Mouse (Mus musculus) adrenal gland, postnatal 10 days (tissue): Measurements from ENCODE around the gene Krt12. TPM values are rescaled to one million over a fixed set of nuclear protein-coding genes. Genes with fewer than 3 reads are reported as not detected.

Experiments used
- DNase-seq: peaks from one replicate; pipeline ENCODE4 v3.0.0; 2021; ENCODE audit warnings: mixed read lengths
- total RNA-seq, 2 experiments: library from RNA; stranded (reverse); gene quantifications; 2 replicates each; pipeline ENCODE4 v1.2.3; 2021

Krt12 gene
- total RNA-seq, 2 experiments from 2014 or later: not detected

GRCm38 (mm10) chr11:99396661-99397060 lies 25.4 kb downstream of the Krt12 start:
- no peak for DNase-seq

DNA sequence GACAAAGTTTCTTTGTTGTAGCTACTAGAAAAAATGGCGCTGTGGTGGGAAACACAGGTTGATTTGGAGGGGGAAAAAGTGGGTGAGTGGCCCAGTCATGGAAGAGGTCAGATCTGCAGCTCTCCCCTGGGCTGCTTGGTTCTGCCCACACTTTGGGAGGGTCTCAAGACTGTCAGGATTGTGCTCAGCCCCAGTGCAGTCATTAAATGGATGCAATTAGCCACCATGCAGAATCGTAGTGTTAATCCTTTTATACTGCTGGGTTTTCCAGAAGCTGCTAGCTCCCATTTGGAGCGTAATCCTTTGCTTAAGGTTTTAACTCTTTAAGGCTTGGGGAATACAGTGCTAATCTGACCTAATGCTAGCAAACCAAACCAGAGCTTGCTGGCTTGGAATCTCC lies 26.0 kb downstream of the Krt12 start:
- no peak for DNase-seq

GRCm38 (mm10) chr11:99392492-99392891 lies 29.6 kb downstream of the Krt12 start:
- no peak for DNase-seq

- DNase-seq: no peak
Measured at GRCm38 (mm10) chr11:99391375-99391774, 30.7 kb downstream of the Krt12 start.

DNA sequence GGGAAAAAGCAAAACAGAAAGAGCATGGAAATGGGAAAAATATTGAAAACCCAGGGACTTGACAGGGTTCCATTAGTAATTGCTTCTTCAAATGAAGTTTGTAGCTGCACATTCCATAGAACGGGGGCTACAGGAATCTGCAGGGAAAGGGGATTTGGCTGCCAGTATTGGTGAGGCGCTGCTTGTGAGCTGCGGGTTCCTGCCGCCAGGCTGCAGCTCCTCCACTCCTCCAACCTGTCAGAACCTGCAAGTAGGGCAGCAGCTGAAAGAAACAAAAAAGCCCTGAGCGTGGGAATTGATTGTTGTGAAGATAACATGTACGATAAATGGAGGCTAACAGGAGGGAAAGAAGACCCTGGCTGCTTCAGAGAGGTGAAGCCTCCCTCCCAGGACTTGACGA lies 31.2 kb downstream of the Krt12 start:
- no peak for DNase-seq

DNA sequence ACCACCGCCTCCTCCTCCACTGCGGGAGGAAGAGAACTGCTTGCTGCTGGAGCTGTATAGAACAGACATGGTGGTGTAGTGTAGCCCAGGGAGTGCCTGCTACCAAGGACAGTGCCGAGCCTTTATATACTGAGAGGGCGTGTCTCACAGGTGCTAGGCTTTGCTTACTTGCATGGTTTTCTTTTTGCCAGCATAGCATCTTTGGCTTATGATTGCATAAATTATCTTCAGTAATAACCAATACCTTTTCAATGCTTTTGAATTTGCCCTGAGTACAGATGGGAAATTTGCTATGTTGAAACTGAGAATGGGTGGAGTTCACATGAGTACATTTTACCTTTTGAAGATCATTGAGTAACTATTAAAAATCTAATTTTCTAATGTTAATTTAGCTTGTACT lies 32.8 kb downstream of the Krt12 start, which contains the start of gene Krt10:
Krt10 (minus strand) TSS at position 101 of the 400 bp plus-strand sequence.
- no peak for DNase-seq

DNA sequence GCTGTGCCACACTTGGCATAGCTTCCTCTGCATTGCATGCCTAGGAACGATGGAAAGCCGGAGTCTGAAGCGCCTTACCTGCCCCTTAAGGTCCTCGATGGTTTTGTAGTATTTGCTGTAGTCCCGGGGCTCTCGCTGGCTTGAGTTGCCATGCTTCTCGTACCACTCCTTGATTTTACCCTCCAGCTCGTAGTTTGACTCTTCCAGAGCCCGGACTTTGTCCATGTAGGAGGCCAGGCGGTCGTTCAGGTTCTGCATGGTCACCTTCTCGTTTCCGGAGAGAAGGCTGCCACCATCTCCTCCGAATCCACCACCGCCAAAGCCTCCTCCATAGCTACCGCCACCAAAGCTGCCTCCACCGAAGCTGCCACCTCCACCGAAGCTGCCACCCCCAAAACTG lies 33.4 kb downstream of the Krt12 start:
- DNase-seq: no peak

GRCm38 (mm10) chr11:99385813-99386721 lies 36.0 kb downstream of the Krt12 start:
- DNase-seq: peak; percentile 94

DNA sequence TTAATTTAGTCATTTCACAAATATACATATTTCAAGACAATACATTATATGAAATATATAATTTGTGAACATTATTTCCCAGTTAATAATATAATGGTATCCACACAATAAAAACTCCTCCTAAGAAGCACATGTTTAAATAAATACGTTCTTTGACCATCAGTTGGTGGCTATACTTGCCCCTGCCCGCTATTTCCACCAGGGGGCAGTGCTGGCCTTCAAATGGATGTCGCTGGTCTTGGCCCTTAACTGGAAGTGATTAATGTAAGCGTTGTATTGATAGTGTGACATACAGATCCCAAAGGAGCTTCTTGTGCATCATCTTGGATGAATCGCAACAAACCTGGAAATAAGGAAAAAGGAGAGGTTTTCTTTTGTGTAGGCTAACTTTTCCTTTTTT lies 42.5 kb downstream of the Krt12 start:
- peak; percentile 86 for DNase-seq

DNA sequence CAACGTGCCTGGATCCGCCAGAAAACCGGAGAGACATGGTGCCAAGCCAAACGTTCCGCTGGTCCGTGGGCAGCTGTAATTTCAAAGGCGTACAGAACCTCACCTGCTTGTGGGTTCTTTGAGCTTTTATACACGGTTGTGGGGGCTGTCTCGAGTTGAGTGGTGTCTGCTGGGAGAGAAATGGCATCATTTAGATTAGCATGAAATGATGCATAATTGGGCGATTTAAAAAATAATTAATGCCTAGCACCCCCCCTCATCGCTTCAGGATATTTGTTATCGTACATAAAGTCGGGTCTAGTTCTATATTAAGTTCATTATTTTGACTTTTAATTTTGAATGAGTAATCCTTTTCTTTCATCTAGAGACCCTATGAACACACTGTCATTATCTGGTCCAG lies 47.3 kb downstream of the Krt12 start, which contains the start of gene Krt28:
Krt28 (minus strand) TSS at position 101 of the 400 bp plus-strand sequence.
- no peak for DNase-seq

GRCm38 (mm10) chr11:99369853-99370451 lies 52.1 kb downstream of the Krt12 start:
- no peak for DNase-seq

GRCm38 (mm10) chr11:99369229-99369628 lies 52.8 kb downstream of the Krt12 start:
- DNase-seq: peak; percentile 23

GRCm38 (mm10) chr11:99366791-99367190 lies 55.3 kb downstream of the Krt12 start:
- DNase-seq: peak; percentile 45

Other genes with a start within 250 kb of the Krt12 start
- gene Smarce1, start 191.2 kb downstream of the Krt12 start, total RNA-seq: 10 to 100 TPM; 53.6 to 64.9 TPM
- gene Krt222, start 178.2 kb downstream of the Krt12 start, total RNA-seq: 1 to 10 TPM; 1.8 to 3.3 TPM
- gene Krt24, start 137.0 kb downstream of the Krt12 start, total RNA-seq: not detected
- under 1 TPM in 1 of 2 experiments, not detected in 1; 0.18 TPM for gene Krt25, start 99.3 kb downstream of the Krt12 start, total RNA-seq
- gene Krt26, start 84.3 kb downstream of the Krt12 start, total RNA-seq: not detected
- not detected for gene Krt27, start 71.2 kb downstream of the Krt12 start, total RNA-seq
- gene Krt28, start 47.4 kb downstream of the Krt12 start, total RNA-seq: under 1 TPM in 1 of 2 experiments, not detected in 1; 0.21 TPM
- 1 to 10 TPM; 7.0 to 8.2 TPM for gene Krt10, start 32.9 kb downstream of the Krt12 start, total RNA-seq
- gene Krt20, start 15.9 kb upstream of the Krt12 start, total RNA-seq: 1 to 10 TPM; 1.8 to 2.3 TPM
- 10 to 100 TPM in 1 of 2 experiments, 1 to 10 TPM in 1; 4.4 to 12.8 TPM for gene Krt23, start 70.9 kb upstream of the Krt12 start, total RNA-seq
- gene Krt39, start 99.1 kb upstream of the Krt12 start, total RNA-seq: not detected
- not detected for gene Krt40, start 120.9 kb upstream of the Krt12 start, total RNA-seq
- gene Krtap3-3, start 128.6 kb upstream of the Krt12 start, total RNA-seq: not detected
- gene Krtap3-2, start 134.6 kb upstream of the Krt12 start, total RNA-seq: not detected
- gene Gm11939, start 137.2 kb upstream of the Krt12 start, total RNA-seq: not detected
- not detected for gene Krtap3-1, start 144.4 kb upstream of the Krt12 start, total RNA-seq
- gene Krtap1-5, start 158.8 kb upstream of the Krt12 start, total RNA-seq: not detected
- not detected for gene Krtap1-4, start 161.4 kb upstream of the Krt12 start, total RNA-seq
- not detected for gene Krtap1-3, start 169.1 kb upstream of the Krt12 start, total RNA-seq
- not detected for gene Krtap9-3, start 175.8 kb upstream of the Krt12 start, total RNA-seq
- not detected for gene Gm11938, start 181.0 kb upstream of the Krt12 start, total RNA-seq
- gene Gm11937, start 187.9 kb upstream of the Krt12 start, total RNA-seq: not detected
- not detected for gene Krtap2-4, start 192.6 kb upstream of the Krt12 start, total RNA-seq
- not detected for gene Gm11562, start 198.2 kb upstream of the Krt12 start, total RNA-seq
- gene Krtap4-1, start 206.0 kb upstream of the Krt12 start, total RNA-seq: not detected
- not detected for gene Krtap4-2, start 212.8 kb upstream of the Krt12 start, total RNA-seq
- not detected for gene Krtap4-7, start 221.8 kb upstream of the Krt12 start, total RNA-seq
- not detected for gene Gm11555, start 228.0 kb upstream of the Krt12 start, total RNA-seq
- not detected for gene Gm11563, start 236.7 kb upstream of the Krt12 start, total RNA-seq
- not detected for gene Krtap4-6, start 243.7 kb upstream of the Krt12 start, total RNA-seq